Mouse (Mus musculus): Measurements from ENCODE around the gene Sp6. TPM values are rescaled to one million over a fixed set of nuclear protein-coding genes. Genes with fewer than 3 reads are reported as not detected.

The Sp6 gene
- polyA plus RNA-seq, 1 experiment from 2014 or later: 0.21 TPM

- Histone ChIP-seq H3K4me1 (peaks cover 9% of the 10 kb centered on the region), H3K9me3 (no peaks in the 10 kb centered on the region), H3K9ac (0 out of 2 replicates have a peak overlapping the region, but pooled peaks have one; percentile 4), H3K27ac (replicated peaks) (no peak overlapping the region), H3K36me3 (no peaks in the 10 kb centered on the region), H3K4me3 (no peak overlapping the region), H3K27me3 (replicated peaks) (peaks cover 62% of the 10 kb centered on the region), H3K4me2 (no peak overlapping the region; the same call in 1 of the 2 replicates)
- no peak for ATAC-seq (ENCODE audit: extremely low read depth, insufficient number of reproducible peaks, low FRiP score, low TSS enrichment)
- under 1% methylated on average over 7 of the region's 7 CpGs for WGBS
These were observed 30.8 kb upstream of the Sp6 start for GRCm38 (mm10) chr11:96982355-96982754.

GRCm38 (mm10) chr11:96982859-96983258 is 30.3 kb upstream of the Sp6 start, which contains the start of gene Sp2:
Gene Sp2, minus strand, starts transcription at chr11:96982959.
- Histone ChIP-seq H3K9me3 (no peaks in the 10 kb centered on the region), H3K27ac (replicated peaks) (no peak within 1 kb of the TSS), H3K9ac (0 out of 2 replicates have a peak within 1 kb of the TSS, but pooled peaks have one; percentile 4), H3K4me1 (peaks cover 14% of the 10 kb centered on the region), H3K4me2 (no peak within 1 kb of the TSS; the same call in 1 of the 2 replicates), H3K4me3 (no peak within 1 kb of the TSS), H3K27me3 (replicated peaks) (peaks cover 67% of the 10 kb centered on the region), H3K36me3 (no peaks in the 10 kb centered on the region)
- 73% methylated on average over 7 of the region's 7 CpGs for whole genome bisulfite sequencing
- ATAC-seq (ENCODE audit: extremely low read depth, insufficient number of reproducible peaks, low FRiP score, low TSS enrichment): no peak

- H3K4me2 ChIP-seq: no peak overlapping the region
- H3K36me3 ChIP-seq: no peaks in the 10 kb centered on the region
- H3K27me3 ChIP-seq (replicated peaks): peaks cover 86% of the 10 kb centered on the region
- no peak overlapping the region for H3K27ac ChIP-seq (replicated peaks)
- H3K9ac ChIP-seq: no peak overlapping the region
- H3K4me1 ChIP-seq: peaks cover 12% of the 10 kb centered on the region
- WGBS: 24% methylated on average over 4 of the region's 4 CpGs
- H3K9me3 ChIP-seq: no peaks in the 10 kb centered on the region
- H3K4me3 ChIP-seq: no peak overlapping the region
- no peak for ATAC-seq (ENCODE audit: extremely low read depth, insufficient number of reproducible peaks, low FRiP score, low TSS enrichment)
These were observed 28.3 kb upstream of the Sp6 start for GRCm38 (mm10) chr11:96984903-96985302.

GRCm38 (mm10) chr11:96986463-96986862 is 26.7 kb upstream of the Sp6 start:
- no peak overlapping the region for H3K9ac ChIP-seq
- peaks cover 84% of the 10 kb centered on the region for H3K27me3 ChIP-seq (replicated peaks)

GRCm38 (mm10) chr11:96987873-96988655 is 25.1 kb upstream of the Sp6 start:
- 6% methylated on average over 31 of the region's 31 CpGs for WGBS
- Histone ChIP-seq H3K4me2 (peak overlapping the region; percentile 63), H3K36me3 (no peaks in the 10 kb centered on the region), H3K4me3 (peak overlapping the region; percentile 32), H3K4me1 (peaks cover 20% of the 10 kb centered on the region), H3K9ac (peak overlapping the region; percentile 47; the same call in 1 of the 2 replicates), H3K27me3 (replicated peaks) (peaks cover 87% of the 10 kb centered on the region), H3K9me3 (no peaks in the 10 kb centered on the region), H3K27ac (replicated peaks) (no peak overlapping the region)
- no peak for ATAC-seq (ENCODE audit: extremely low read depth, insufficient number of reproducible peaks, low FRiP score, low TSS enrichment)

More at GRCm38 (mm10) chr11:96986463-96986862, 26.7 kb upstream of the Sp6 start:
- WGBS: 37% methylated on average over 3 of the region's 3 CpGs
- no peak overlapping the region for H3K27ac ChIP-seq (replicated peaks)
- peaks cover 12% of the 10 kb centered on the region for H3K4me1 ChIP-seq
- ATAC-seq (ENCODE audit: extremely low read depth, insufficient number of reproducible peaks, low FRiP score, low TSS enrichment): no peak
- no peaks in the 10 kb centered on the region for H3K36me3 ChIP-seq
- no peaks in the 10 kb centered on the region for H3K9me3 ChIP-seq
- no peak overlapping the region for H3K4me3 ChIP-seq
- no peak overlapping the region for H3K4me2 ChIP-seq

GRCm38 (mm10) chr11:96991501-96991900 is 21.7 kb upstream of the Sp6 start:
- Histone ChIP-seq H3K27ac (replicated peaks) (no peak overlapping the region), H3K27me3 (replicated peaks) (peaks cover 85% of the 10 kb centered on the region), H3K9ac (no peak overlapping the region), H3K36me3 (no peaks in the 10 kb centered on the region), H3K4me3 (no peak overlapping the region), H3K4me2 (no peak overlapping the region), H3K4me1 (peaks cover 28% of the 10 kb centered on the region), H3K9me3 (no peaks in the 10 kb centered on the region)
- 75% methylated on average over 5 of the region's 5 CpGs for WGBS
- ATAC-seq (ENCODE audit: extremely low read depth, insufficient number of reproducible peaks, low FRiP score, low TSS enrichment): no peak

GRCm38 (mm10) chr11:96992722-96993311 is 20.4 kb upstream of the Sp6 start:
- WGBS: 23% methylated on average over 8 of the region's 8 CpGs
- Histone ChIP-seq H3K4me2 (no peak overlapping the region), H3K4me3 (no peak overlapping the region), H3K4me1 (peaks cover 34% of the 10 kb centered on the region), H3K27ac (replicated peaks) (peak overlapping the region; percentile 54), H3K9ac (no peak overlapping the region), H3K27me3 (replicated peaks) (peaks cover 85% of the 10 kb centered on the region), H3K36me3 (no peaks in the 10 kb centered on the region), H3K9me3 (no peaks in the 10 kb centered on the region)
- no peak for ATAC-seq (ENCODE audit: extremely low read depth, insufficient number of reproducible peaks, low FRiP score, low TSS enrichment)

- no peak for ATAC-seq (ENCODE audit: extremely low read depth, insufficient number of reproducible peaks, low FRiP score, low TSS enrichment)
- H3K27me3 ChIP-seq (replicated peaks): peaks cover 88% of the 10 kb centered on the region
- H3K36me3 ChIP-seq: no peaks in the 10 kb centered on the region
- no peak overlapping the region for H3K4me2 ChIP-seq
- H3K4me3 ChIP-seq: no peak overlapping the region
- H3K9me3 ChIP-seq: no peaks in the 10 kb centered on the region
- WGBS: 23% methylated on average over 5 of the region's 5 CpGs
- H3K4me1 ChIP-seq: peaks cover 28% of the 10 kb centered on the region
- H3K9ac ChIP-seq: no peak overlapping the region
- no peak overlapping the region for H3K27ac ChIP-seq (replicated peaks)
These were observed 18.2 kb upstream of the Sp6 start for GRCm38 (mm10) chr11:96995031-96995430.

- peaks cover 96% of the 10 kb centered on the region for H3K27me3 ChIP-seq (replicated peaks)
- H3K4me1 ChIP-seq: peaks cover 28% of the 10 kb centered on the region
- no peak overlapping the region for H3K4me3 ChIP-seq
- H3K36me3 ChIP-seq: no peaks in the 10 kb centered on the region
- 67% methylated on average over 15 of the region's 15 CpGs for WGBS
- no peak overlapping the region for H3K4me2 ChIP-seq
- H3K27ac ChIP-seq (replicated peaks): no peak overlapping the region
- H3K9me3 ChIP-seq: no peaks in the 10 kb centered on the region
- ATAC-seq (ENCODE audit: extremely low read depth, insufficient number of reproducible peaks, low FRiP score, low TSS enrichment): no peak
- H3K9ac ChIP-seq: no peak overlapping the region
These were observed 17.1 kb upstream of the Sp6 start for GRCm38 (mm10) chr11:96995836-96996772.

- H3K36me3 ChIP-seq: no peaks in the 10 kb centered on the region
- peaks cover 28% of the 10 kb centered on the region for H3K4me1 ChIP-seq
- no peak overlapping the region for H3K27ac ChIP-seq (replicated peaks)
- peak overlapping the region; percentile 66 for H3K4me2 ChIP-seq
- no peak for ATAC-seq (ENCODE audit: extremely low read depth, insufficient number of reproducible peaks, low FRiP score, low TSS enrichment)
- peaks cover 96% of the 10 kb centered on the region for H3K27me3 ChIP-seq (replicated peaks)
- H3K9ac ChIP-seq: peak overlapping the region; percentile 71
- H3K9me3 ChIP-seq: no peaks in the 10 kb centered on the region
- 14% methylated on average over 17 of the region's 17 CpGs for whole genome bisulfite sequencing
- peak overlapping the region; percentile 45 for H3K4me3 ChIP-seq
These were observed 16.3 kb upstream of the Sp6 start for GRCm38 (mm10) chr11:96996773-96997379.

Data from heart, embryonic 13.5 days (tissue).